Mouse (Mus musculus): ENCODE data around the gene 9430015G10Rik.
"Not testable (repeated sequence)": the region's sequence is repeated elsewhere in the genome, so short reads cannot be mapped to it uniquely, and the experiment has no call there.

9430015G10Rik gene

DNA sequence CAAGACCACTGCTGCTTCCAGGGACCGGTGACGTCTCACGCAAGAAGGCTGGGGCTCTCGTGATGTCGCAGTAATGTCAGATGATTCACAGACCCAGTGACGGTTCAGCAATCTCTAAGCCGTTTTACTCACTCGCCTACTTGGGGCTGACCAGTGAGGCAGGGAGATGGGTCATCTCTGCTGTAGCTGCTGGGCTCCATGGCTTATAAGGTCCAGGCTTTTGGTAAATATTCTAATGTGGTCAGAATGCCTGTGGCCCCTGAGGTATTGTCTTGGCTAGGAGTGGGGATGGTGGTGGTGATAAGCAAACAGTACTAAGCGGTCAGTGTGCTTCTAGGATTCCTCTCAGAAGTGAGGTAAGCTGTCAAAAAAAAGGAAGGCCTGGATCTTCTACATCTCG, 21.2 kb downstream of the 9430015G10Rik start:
- POLR2A ChIA-PET: interaction anchor here in 2 of 4 experiments (1.1 to 2.2 kb wide), 4 partner anchors 21 to 173 kb away, joined by 3 to 10 read pairs (median 4); partner anchors contain the start of gene 9430015G10Rik (in 2 of the 2)
- CTCF ChIA-PET: no interaction called here

DNA sequence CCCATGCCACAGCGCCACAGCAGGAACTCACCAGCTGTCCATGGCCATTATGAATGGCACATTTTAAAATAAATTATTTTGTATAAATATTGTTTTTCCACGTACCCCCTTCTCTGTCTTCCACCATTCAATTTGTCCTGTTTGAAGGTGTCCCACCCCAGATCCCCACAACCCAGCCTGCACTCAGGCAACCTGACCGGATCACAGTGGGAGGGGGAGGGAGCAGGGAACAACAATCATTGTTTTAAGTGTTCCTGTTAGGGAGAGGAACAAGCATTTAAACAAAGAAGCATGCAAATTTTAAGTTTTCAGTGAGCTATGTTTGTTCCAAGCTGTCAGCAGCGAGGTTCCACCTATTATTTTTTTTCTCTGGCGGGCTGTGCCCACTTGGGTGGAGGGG, 23.6 kb downstream of the 9430015G10Rik start:
- POLR2A ChIA-PET: interaction anchor here in 2 of 4 experiments (1.0 to 2.4 kb wide), 3 partner anchors 22 to 60 kb away, joined by 3 to 8 read pairs (median 3); partner anchors contain the start of gene 9430015G10Rik (in 1 of the 2)
- CTCF ChIA-PET: no interaction called here

DNA sequence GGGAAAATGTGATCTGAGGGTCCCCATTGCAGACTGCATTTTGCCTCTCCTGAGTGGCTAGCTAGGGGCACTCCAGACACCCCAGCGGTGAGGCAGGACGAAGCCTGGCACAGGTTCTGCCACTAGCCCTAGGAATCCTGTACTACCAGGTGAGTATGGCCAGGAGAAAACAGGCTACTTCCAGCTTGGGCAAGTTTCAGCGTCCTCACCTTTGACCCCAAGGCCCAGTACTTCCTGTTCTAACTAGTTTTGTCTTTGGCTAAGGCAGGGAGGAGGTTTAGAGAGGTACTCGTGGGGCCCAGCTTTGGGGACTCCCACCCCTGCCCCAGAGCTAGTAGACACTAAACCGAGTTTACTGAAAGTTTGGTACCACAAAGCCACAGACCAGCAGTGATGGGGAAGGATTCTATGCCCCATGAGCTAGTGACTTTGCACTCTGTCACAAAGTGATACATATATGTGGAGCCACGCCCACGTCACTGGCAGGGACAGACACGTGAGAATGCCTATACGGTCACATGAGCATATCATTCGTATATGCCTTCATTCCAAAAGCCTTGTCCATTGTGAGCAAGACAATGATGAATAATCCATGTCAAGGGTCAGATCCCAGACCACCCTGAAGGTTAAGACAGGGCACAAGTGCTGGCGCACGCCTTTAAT, 24.3 kb downstream of the 9430015G10Rik start:
- ChIA-PET POLR2A (interaction anchor here in 3 of 4 experiments (0.9 to 2.4 kb wide), 5 partner anchors 24 to 59 kb away, joined by 3 to 8 read pairs (median 3); partner anchors contain the start of gene 9430015G10Rik (in 2 of the 3)), CTCF (interaction anchor here in 1 of 4 experiments (0.5 to 0.9 kb wide), 2 partner anchors 13 to 67 kb away, joined by 4 to 7 read pairs; no protein-coding TSS in a partner anchor)

DNA sequence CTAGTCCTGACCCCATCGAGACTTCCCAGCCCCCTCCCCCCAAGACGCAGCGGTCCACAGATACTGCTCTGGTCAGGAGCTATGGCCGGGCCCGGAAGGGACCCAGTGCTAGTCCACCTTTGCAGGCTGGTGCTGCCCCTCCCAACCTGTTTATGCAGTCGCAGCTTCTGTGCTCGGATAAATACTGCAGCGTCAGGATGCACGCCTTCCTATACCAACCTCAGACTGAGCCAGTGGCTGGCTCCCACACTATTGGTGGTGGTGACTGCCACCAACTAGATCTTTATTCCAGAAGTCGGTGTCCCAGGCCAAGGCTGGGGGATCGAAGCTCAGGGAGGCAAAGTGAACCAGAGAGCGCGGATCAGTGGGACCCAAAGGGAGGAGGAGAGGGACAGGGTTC, 25.3 kb downstream of the 9430015G10Rik start:
- POLR2A ChIA-PET: interaction anchor here in 2 of 4 experiments (0.7 to 2.4 kb wide), 8 partner anchors 13 to 114 kb away, joined by 3 to 8 read pairs (median 4); partner anchors contain the start of genes 9430015G10Rik (in 2 of the 2) and Noc2l (in 1 of the 2)

DNA sequence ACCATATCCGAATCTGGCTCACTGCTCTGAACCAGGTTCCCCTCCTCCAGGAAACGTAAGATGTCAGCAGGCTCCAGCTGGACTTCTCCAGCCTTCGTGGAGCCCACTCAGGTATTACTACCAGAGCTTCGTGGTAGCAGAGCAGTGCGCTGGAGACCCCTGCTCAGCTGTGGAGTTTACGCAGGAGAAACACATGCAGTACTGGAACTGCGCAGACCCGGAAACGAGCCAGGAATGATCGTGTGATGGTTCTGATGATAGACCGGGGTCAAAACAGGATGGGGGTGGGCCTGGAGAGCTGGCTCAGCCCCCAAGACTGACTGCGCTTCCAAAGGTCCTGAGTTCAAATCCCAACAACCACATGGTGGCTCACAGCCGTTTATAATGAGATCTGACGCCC, 26.0 kb downstream of the 9430015G10Rik start:
- POLR2A ChIA-PET: interaction anchor here in 2 of 4 experiments (0.8 to 1.8 kb wide), 4 partner anchors 13 to 113 kb away, joined by 3 to 4 read pairs (median 4); partner anchors contain the start of gene 9430015G10Rik (in 1 of the 2)
- CTCF ChIA-PET: no interaction called here

More for the DNA sequence above, 25.3 kb downstream of the 9430015G10Rik start:
- CTCF ChIA-PET: interaction anchor here in 2 of 4 experiments (0.5 to 0.9 kb wide), 3 partner anchors 14 to 259 kb away, joined by 3 to 7 read pairs (median 3); no protein-coding TSS in a partner anchor

DNA sequence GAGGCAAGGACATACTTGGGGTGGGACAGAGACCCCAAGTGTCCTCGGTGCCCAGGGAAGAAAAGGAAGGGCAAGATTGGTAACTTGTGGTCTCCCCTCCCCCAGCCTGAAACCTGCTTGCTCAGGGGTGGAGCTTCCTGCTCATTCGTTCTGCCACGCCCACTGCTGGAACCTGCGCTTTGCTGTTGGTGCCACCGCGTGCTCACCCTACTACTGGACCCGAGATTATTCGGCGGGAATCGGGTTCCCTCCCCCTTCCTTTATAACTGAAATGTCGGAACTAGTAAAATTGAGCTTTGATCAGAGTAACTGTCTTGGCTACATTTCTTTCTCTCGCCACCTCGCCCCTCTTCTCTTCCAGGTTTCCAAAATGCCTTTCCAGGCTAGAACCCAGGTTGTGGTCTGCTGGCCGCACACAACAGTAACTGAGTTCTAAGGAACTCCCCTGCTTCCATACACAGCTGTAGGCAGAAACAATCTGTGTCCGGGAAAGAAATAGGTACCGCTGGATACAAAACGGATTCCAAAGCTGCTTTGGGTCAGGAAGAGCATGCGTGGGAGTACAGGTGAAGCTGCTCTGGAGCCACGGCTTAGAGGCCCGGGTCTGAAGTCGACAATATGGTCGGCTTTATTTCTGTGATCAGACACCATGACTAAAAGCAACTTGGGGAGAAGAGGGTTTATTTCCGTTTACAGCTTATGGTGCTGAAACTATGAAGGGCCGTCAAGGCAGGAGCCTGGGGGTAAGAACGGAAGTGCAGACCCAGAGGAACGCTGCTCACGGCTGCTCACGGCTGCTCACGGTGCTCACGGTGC, 26.7 kb downstream of the 9430015G10Rik start:
- ChIA-PET CTCF (interaction anchor here in 1 of 4 experiments (1.1 kb wide), 1 partner anchor 102 kb away, joined by 3 read pairs; no protein-coding TSS in a partner anchor), POLR2A (interaction anchor here in 2 of 4 experiments (0.9 to 1.8 kb wide), 3 partner anchors 26 to 112 kb away, joined by 4 read pairs; partner anchors contain the start of gene 9430015G10Rik (in 1 of the 2))

DNA sequence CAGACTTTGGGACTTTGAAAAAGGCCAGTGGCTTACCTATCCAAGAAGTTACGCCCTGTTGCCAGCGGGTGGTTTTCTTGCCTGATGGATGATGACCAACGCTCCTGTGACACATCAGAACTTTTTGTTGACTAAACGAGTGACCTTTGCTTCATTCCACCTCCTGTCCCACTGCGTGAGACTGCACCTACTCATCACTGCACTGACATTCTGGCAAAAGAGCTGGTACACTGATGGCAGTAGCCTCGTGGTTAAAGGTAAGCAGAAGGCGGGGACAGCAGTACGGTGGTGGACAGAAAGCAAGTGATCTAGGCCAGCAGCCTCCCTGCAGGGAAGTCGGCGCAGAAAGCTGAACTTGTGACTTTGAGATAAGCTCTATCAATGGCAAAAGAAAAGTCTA, 41.1 kb downstream of the 9430015G10Rik start:
- POLR2A ChIA-PET, CTCF ChIA-PET: not testable (repeated sequence)

DNA sequence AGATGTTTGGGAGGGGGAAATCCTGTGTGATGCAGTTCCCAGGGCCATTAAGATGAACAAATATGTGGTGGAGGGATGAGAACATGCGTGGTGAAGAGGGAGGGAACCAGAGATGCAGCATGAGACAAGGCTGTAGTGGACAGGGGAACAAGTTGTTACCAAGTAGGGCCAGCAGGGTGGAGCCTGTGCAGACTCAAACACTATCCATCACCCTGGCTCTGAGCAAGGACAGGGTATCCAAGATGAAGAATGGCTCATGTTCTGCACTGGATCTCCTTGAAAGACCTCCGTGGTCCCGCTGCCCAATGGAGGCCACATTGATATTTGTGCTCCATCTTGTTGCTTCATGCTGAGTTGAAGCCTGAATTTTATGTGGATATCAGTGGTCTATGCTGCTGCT, 45.0 kb downstream of the 9430015G10Rik start:
- CTCF ChIA-PET: no interaction called here
- POLR2A ChIA-PET: interaction anchor here in 1 of 4 experiments (1.2 to 1.6 kb wide), 2 partner anchors 15 to 22 kb away, joined by 3 read pairs; no protein-coding TSS in a partner anchor

DNA sequence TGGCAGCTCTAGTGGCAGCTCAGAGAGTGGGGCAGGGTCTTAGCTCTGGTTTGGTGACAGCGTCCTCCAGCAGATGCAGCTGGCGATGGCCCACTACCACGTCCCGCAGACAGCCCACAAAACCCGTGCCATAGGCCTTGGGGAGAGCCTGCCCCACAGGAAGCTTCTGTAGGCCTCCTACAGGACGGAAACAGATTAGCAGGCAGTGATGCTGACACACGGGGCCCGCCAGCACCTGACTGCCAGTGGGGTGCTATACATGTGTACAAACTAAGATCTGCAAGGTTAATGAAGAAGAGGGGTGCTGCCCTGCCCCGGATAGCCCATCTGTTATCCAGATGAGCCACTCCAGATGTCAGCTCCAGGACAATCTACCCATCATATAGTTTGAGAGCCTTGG, 56.7 kb downstream of the 9430015G10Rik start:
- ChIA-PET CTCF (interaction anchor here in 2 of 4 experiments (0.6 to 1.1 kb wide), 2 partner anchors 22 to 28 kb away, joined by 3 to 4 read pairs; no protein-coding TSS in a partner anchor), POLR2A (interaction anchor here in 3 of 4 experiments (0.8 to 2.0 kb wide), 11 partner anchors 9 to 70 kb away, joined by 3 to 6 read pairs (median 3); partner anchors contain the start of genes 9430015G10Rik (in 1 of the 3) and Noc2l (in 1 of the 3))

DNA sequence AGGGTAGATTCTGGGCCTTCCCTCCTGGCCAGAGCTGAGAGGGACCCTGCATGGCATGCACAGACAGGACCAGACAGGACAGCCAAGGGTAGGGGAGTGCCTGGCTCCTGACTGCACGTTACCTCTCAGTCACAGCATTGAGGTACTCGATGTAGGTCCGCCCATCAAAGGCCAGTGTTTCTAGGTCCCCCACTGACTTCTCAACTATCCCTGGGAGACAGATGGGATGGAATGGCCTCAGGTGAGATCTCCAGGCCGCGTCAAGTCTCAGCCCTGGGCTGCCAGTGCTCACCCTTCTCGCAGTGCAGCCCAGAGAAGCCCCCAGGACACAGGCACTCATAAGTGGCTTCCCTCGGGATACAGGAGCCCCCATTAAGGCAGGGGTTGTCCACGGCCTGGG, 58.8 kb downstream of the 9430015G10Rik start:
- ChIA-PET POLR2A (interaction anchor here in 1 of 4 experiments (0.6 kb wide), 1 partner anchor 356 kb away, joined by 3 read pairs; no protein-coding TSS in a partner anchor), CTCF (no interaction called here)

DNA sequence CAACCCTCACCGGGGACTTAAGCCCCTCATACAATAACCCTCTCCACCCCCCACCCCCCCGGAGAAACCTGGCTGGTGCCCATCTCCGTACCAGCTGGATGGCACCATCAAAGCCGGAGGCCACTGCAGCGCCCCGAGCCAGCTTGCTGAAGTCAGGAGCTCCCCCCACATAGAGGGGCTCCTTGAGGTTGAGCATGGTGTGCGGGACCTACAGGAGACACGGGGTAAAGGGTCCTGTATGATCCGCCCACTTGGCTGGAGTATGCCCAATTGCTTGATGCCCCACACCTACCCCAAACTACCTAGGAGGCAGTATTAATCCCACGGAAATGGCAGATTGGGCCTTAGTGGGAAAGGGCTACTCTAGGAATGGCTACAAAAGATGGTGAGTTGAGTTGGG, 59.3 kb downstream of the 9430015G10Rik start:
- CTCF ChIA-PET: no interaction called here
- POLR2A ChIA-PET: interaction anchor here in 1 of 4 experiments (0.6 kb wide), 1 partner anchor 356 kb away, joined by 3 read pairs; no protein-coding TSS in a partner anchor

DNA sequence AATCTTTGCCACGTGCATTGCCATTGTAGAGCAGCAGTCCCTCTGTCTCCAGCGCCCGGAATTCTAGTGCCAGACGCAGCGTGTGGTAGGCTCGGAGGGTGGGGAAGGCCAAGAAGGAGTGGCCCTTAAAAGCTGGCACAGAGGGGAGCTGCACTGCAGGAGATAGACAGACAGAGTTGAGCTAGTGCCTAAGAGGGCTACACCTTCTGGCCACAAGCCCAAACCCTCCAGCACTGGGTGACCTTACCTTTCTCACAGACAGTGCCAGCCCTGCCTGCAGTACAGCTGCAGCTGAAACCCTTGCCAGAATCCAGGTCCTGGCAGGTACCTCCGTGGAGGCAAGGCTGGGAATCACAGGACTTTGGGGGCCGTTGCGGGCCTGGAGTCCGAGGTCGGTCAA, 62.0 kb downstream of the 9430015G10Rik start:
- ChIA-PET POLR2A (interaction anchor here in 3 of 4 experiments (0.8 to 1.9 kb wide), 16 partner anchors 9 to 71 kb away, joined by 3 to 6 read pairs (median 4); partner anchors contain the start of genes 9430015G10Rik (in 1 of the 3), Agrn (in 1 of the 3) and Noc2l (in 1 of the 3)), CTCF (no interaction called here)
